Mouse (Mus musculus): ENCODE results near the gene Gm19345. TPM values are rescaled to one million over a fixed set of nuclear protein-coding genes. Genes with fewer than 3 reads are reported as not detected.
A peak's percentile ranks its signal among the peaks of the same experiment; 100 is the strongest.

Gm19345 gene
- polyA plus RNA-seq, 1 experiment from 2014 or later: 6.6 TPM

GRCm38 (mm10) chr7:19834055-19834454 lies 17.7 kb upstream of the Gm19345 start:
- H3K36me3 ChIP-seq: no peaks in the 10 kb centered on the region
- ATAC-seq (ENCODE audit: low read depth): no peak
- no peak overlapping the region for H3K4me2 ChIP-seq
- H3K4me3 ChIP-seq: no peak overlapping the region
- no peaks in the 10 kb centered on the region for H3K27me3 ChIP-seq
- 66% methylated on average over 3 of the region's 3 CpGs for WGBS
- H3K4me1 ChIP-seq (replicated peaks): no peaks in the 10 kb centered on the region
- no peaks in the 10 kb centered on the region for H3K9me3 ChIP-seq
- H3K9ac ChIP-seq: no peak overlapping the region
- no peak overlapping the region for H3K27ac ChIP-seq (replicated peaks)

GRCm38 (mm10) chr7:19836843-19837242 lies 15.0 kb upstream of the Gm19345 start:
- Histone ChIP-seq H3K36me3 (no peaks in the 10 kb centered on the region), H3K9ac (no peak overlapping the region), H3K9me3 (no peaks in the 10 kb centered on the region), H3K4me1 (replicated peaks) (no peaks in the 10 kb centered on the region), H3K4me2 (no peak overlapping the region), H3K27me3 (no peaks in the 10 kb centered on the region), H3K4me3 (no peak overlapping the region), H3K27ac (replicated peaks) (no peak overlapping the region)
- 67% methylated on average over 3 of the region's 3 CpGs for WGBS
- no peak for ATAC-seq (ENCODE audit: low read depth)

- H3K27me3 ChIP-seq: peaks cover 26% of the 10 kb centered on the region
- no peak overlapping the region for H3K4me2 ChIP-seq
- H3K27ac ChIP-seq (replicated peaks): no peak overlapping the region
- WGBS: 82% methylated on average over 4 of the region's 4 CpGs
- H3K4me1 ChIP-seq (replicated peaks): no peaks in the 10 kb centered on the region
- H3K9ac ChIP-seq: no peak overlapping the region
- H3K36me3 ChIP-seq: no peaks in the 10 kb centered on the region
- H3K4me3 ChIP-seq: no peak overlapping the region
- ATAC-seq (ENCODE audit: low read depth): no peak
- no peaks in the 10 kb centered on the region for H3K9me3 ChIP-seq
Measured at GRCm38 (mm10) chr7:19840371-19840770, 11.4 kb upstream of the Gm19345 start.

- no peak for ATAC-seq (ENCODE audit: low read depth)
- Histone ChIP-seq H3K4me3 (no peak overlapping the region), H3K36me3 (no peaks in the 10 kb centered on the region), H3K4me1 (replicated peaks) (no peaks in the 10 kb centered on the region), H3K27ac (replicated peaks) (no peak overlapping the region), H3K9ac (no peak overlapping the region), H3K4me2 (no peak overlapping the region), H3K27me3 (peaks cover 27% of the 10 kb centered on the region), H3K9me3 (no peaks in the 10 kb centered on the region)
- 84% methylated on average over 3 of the region's 3 CpGs for WGBS
Measured at GRCm38 (mm10) chr7:19840936-19841335, 10.9 kb upstream of the Gm19345 start.

GRCm38 (mm10) chr7:19841686-19842413 lies 10.0 kb upstream of the Gm19345 start:
- Histone ChIP-seq H3K27me3 (peaks cover 34% of the 10 kb centered on the region), H3K4me1 (replicated peaks) (no peaks in the 10 kb centered on the region), H3K9me3 (no peaks in the 10 kb centered on the region), H3K27ac (replicated peaks) (no peak overlapping the region), H3K36me3 (no peaks in the 10 kb centered on the region), H3K4me3 (no peak overlapping the region), H3K9ac (no peak overlapping the region), H3K4me2 (no peak overlapping the region)
- 84% methylated on average over 21 of the region's 21 CpGs for WGBS
- ATAC-seq (ENCODE audit: low read depth): no peak

- H3K4me2 ChIP-seq: no peak overlapping the region
- H3K9me3 ChIP-seq: no peaks in the 10 kb centered on the region
- no peak overlapping the region for H3K4me3 ChIP-seq
- WGBS: 37% methylated on average over 19 of the region's 19 CpGs
- no peaks in the 10 kb centered on the region for H3K36me3 ChIP-seq
- H3K4me1 ChIP-seq (replicated peaks): no peaks in the 10 kb centered on the region; the same call in 1 of the 2 replicates
- no peak overlapping the region for H3K27ac ChIP-seq (replicated peaks)
- H3K9ac ChIP-seq: no peak overlapping the region
- H3K27me3 ChIP-seq: peaks cover 42% of the 10 kb centered on the region
- ATAC-seq (ENCODE audit: low read depth): no peak
Measured at GRCm38 (mm10) chr7:19842885-19843504, 8.8 kb upstream of the Gm19345 start.

- Histone ChIP-seq H3K4me1 (replicated peaks) (no peaks in the 10 kb centered on the region; the same call in 1 of the 2 replicates), H3K4me3 (no peak overlapping the region), H3K27ac (replicated peaks) (no peak overlapping the region), H3K4me2 (no peak overlapping the region), H3K36me3 (no peaks in the 10 kb centered on the region), H3K9me3 (no peaks in the 10 kb centered on the region), H3K9ac (no peak overlapping the region), H3K27me3 (peaks cover 47% of the 10 kb centered on the region)
- 5% methylated on average over 11 of the region's 11 CpGs for WGBS
- peak; percentile 68 for ATAC-seq (ENCODE audit: low read depth)
Measured at GRCm38 (mm10) chr7:19843561-19843960, 8.2 kb upstream of the Gm19345 start.

- H3K4me2 ChIP-seq: no peak overlapping the region
- no peak overlapping the region for H3K4me3 ChIP-seq
- WGBS: 68% methylated on average over 15 of the region's 15 CpGs
- no peak overlapping the region for H3K27ac ChIP-seq (replicated peaks)
- peaks cover 48% of the 10 kb centered on the region for H3K27me3 ChIP-seq
- H3K4me1 ChIP-seq (replicated peaks): no peaks in the 10 kb centered on the region; the same call in 1 of the 2 replicates
- H3K9me3 ChIP-seq: no peaks in the 10 kb centered on the region
- no peak overlapping the region for H3K9ac ChIP-seq
- no peaks in the 10 kb centered on the region for H3K36me3 ChIP-seq
- no peak for ATAC-seq (ENCODE audit: low read depth)
Measured at GRCm38 (mm10) chr7:19844521-19845171, 7.2 kb upstream of the Gm19345 start.

GRCm38 (mm10) chr7:19853526-19853925 lies 1.7 kb downstream of the Gm19345 start:
- Histone ChIP-seq H3K4me3 (no peak overlapping the region), H3K27ac (replicated peaks) (no peak overlapping the region), H3K4me2 (no peak overlapping the region), H3K9me3 (0 out of 2 replicates have a peak, but pooled peaks cover 1% of the 10 kb centered on the region), H3K9ac (no peak overlapping the region), H3K4me1 (replicated peaks) (peaks cover 6% of the 10 kb centered on the region; the same call in 1 of the 2 replicates), H3K36me3 (no peaks in the 10 kb centered on the region), H3K27me3 (peaks cover 19% of the 10 kb centered on the region)
- no peak for ATAC-seq (ENCODE audit: low read depth)
- whole genome bisulfite sequencing: 89% methylated on average over 20 of the region's 20 CpGs

- ATAC-seq (ENCODE audit: low read depth): no peak
- 84% methylated on average over 5 of the region's 5 CpGs for whole genome bisulfite sequencing
Measured at GRCm38 (mm10) chr7:19855663-19856062, 3.9 kb downstream of the Gm19345 start.

GRCm38 (mm10) chr7:19856283-19856682 lies 4.5 kb downstream of the Gm19345 start:
- Histone ChIP-seq H3K27me3 (peaks cover 7% of the 10 kb centered on the region), H3K27ac (replicated peaks) (no peak overlapping the region), H3K4me2 (no peak overlapping the region), H3K9ac (no peak overlapping the region), H3K4me1 (replicated peaks) (peaks cover 6% of the 10 kb centered on the region; the same call in 1 of the 2 replicates), H3K4me3 (no peak overlapping the region), H3K36me3 (no peaks in the 10 kb centered on the region), H3K9me3 (0 out of 2 replicates have a peak, but pooled peaks cover 5% of the 10 kb centered on the region)
- 88% methylated on average over 6 of the region's 6 CpGs for WGBS
- no peak for ATAC-seq (ENCODE audit: low read depth)

More at GRCm38 (mm10) chr7:19855663-19856062, 3.9 kb downstream of the Gm19345 start:
- H3K9me3 ChIP-seq: 0 out of 2 replicates have a peak, but pooled peaks cover 5% of the 10 kb centered on the region
- no peak overlapping the region for H3K4me3 ChIP-seq
- no peak overlapping the region for H3K27ac ChIP-seq (replicated peaks)
- peaks cover 14% of the 10 kb centered on the region for H3K27me3 ChIP-seq
- peaks cover 6% of the 10 kb centered on the region; the same call in 1 of the 2 replicates for H3K4me1 ChIP-seq (replicated peaks)
- no peaks in the 10 kb centered on the region for H3K36me3 ChIP-seq
- no peak overlapping the region for H3K4me2 ChIP-seq
- no peak overlapping the region for H3K9ac ChIP-seq

- Histone ChIP-seq H3K9me3 (0 out of 2 replicates have a peak, but pooled peaks cover 5% of the 10 kb centered on the region), H3K27me3 (no peaks in the 10 kb centered on the region), H3K27ac (replicated peaks) (no peak overlapping the region), H3K9ac (no peak overlapping the region), H3K4me1 (replicated peaks) (no peaks in the 10 kb centered on the region), H3K4me2 (no peak overlapping the region), H3K36me3 (no peaks in the 10 kb centered on the region), H3K4me3 (no peak overlapping the region)
- 79% methylated on average over 10 of the region's 10 CpGs for WGBS
- no peak for ATAC-seq (ENCODE audit: low read depth)
Measured at GRCm38 (mm10) chr7:19859740-19860139, 7.9 kb downstream of the Gm19345 start.

Measured in neural tube, embryonic 13.5 days (tissue).